Mouse (Mus musculus) mouse trophoblast stem cell (cell line): ENCODE results near the gene Man1a2.

Experiments
- in situ Hi-C, 2 experiments: fragments of 300-500 bp; cut with MseI, MboI; formaldehyde crosslinking; loops; 2 replicates in 1 of 2; 3 replicates in 1 of 2; pipeline ENCODE4 v1.15.1; 2025

Gene Man1a2

DNA sequence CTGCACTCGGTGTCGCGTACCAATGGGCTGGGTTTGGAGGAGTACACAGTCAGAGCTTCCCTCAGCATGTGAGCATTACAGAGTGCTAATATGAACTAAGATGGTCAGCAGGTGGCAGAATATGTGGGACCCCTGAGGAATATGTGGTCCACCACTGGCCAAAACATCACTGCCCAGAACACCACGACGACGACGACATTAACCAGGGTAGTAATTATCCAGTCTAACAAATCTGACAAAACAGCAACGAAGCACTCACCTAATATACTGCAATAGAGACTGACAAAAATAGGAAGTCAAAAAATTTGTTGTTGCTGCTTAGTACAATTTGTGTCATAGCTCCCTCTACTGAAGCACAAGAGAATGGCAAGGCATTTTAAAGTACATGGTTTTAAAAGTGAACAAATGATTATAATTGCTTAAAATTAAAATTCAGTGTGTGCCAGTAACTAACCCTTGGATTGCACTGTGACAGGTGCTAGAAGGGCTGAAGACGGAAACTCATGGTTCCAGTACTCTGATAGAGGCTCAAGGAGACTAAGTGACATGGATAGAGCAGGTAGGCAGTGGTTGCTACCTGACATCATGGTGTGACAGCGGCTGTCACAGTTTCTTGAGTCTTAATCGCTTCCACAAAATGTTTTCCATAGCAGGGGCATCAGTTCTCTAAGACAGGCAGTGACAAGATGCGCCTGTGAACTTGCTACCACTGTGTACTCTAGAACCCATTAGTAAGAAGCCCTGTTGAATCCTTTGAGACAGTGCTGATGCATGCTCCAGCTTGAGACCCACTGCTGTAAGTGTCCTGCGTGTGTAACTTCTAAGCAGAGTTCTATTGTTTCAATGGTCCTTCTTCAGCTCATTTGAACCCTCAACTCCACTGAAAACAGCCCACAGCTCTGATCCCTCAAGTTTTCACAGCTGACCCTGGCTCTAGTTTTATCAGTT is 116.6 kb downstream of the Man1a2 start:
- in situ Hi-C loops: loop anchor here (10.0 to 25.0 kb wide), 2 partner anchors 374 to 381 kb away; no protein-coding TSS in a partner anchor

DNA sequence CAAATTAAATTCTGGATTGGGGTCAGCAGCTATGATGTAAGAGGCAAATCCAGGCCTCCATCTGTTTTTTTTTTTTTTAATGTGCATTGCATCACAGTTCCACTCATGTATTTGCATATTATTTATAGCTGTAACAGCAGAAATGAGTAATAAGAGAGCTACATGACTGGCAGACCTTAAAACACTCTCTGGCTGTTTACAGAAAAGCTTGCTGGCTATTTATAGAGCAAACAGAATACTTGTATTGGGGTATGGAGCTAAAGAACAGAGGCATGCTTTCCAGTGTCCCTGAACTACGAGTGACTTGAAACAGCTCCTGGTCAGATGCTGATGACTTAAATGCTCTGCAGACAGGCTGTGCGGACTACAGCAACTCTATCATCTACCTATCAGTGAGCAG is 121.7 kb downstream of the Man1a2 start:
- in situ Hi-C loops: loop anchor here (10.0 to 25.0 kb wide), 2 partner anchors 369 to 376 kb away; no protein-coding TSS in a partner anchor

DNA sequence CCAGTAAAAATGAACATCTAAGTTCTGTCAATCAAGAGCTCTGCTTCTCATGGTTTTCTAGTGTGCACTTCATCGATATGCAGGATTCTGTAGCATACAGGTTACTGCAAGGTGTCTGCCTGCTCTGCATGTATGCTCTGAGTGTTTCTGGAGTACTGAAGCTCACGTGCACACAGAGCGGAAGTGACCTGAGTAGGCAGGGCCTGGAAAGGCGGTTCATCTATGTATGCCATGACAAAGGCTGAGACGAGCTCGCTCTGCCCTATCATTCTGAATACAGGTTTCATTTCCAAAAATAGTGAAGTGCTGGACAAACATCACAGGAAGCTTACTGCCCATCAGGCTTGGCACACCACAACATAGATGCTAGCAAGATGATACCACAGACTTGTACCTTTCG is 122.8 kb downstream of the Man1a2 start:
- in situ Hi-C loops: loop anchor here (10.0 to 25.0 kb wide), 2 partner anchors 368 to 375 kb away; no protein-coding TSS in a partner anchor

DNA sequence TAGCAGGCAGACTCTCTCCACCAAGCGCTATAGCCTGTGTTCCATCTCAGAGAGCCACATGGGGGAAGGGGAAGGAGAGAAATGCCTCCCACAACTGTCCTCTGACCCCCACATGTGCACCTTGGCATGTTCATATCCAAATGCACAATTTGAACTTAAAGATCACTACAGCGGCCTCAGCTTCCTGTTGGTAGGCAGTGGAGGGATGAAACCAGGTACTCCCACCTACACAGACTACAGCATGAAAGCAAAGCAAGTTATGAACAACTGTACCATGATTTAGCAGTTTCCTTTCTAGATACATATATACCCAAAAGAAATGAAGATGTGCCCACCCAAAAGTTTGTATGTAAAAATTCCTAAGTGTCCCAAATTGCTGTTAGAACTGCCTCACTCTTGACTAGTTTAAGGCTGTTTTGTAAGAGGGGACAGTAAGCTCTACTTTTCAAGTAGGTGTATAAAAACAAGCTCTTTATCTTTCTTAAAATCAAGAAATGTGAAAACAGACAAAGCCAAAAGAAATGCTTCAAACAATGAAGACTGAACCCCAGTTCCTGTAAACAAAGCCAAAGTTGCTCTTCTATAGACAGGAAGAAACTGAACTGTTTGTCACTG is 123.6 kb downstream of the Man1a2 start:
- in situ Hi-C loops: loop anchor here (10.0 to 25.0 kb wide), 2 partner anchors 367 to 374 kb away; no protein-coding TSS in a partner anchor

DNA sequence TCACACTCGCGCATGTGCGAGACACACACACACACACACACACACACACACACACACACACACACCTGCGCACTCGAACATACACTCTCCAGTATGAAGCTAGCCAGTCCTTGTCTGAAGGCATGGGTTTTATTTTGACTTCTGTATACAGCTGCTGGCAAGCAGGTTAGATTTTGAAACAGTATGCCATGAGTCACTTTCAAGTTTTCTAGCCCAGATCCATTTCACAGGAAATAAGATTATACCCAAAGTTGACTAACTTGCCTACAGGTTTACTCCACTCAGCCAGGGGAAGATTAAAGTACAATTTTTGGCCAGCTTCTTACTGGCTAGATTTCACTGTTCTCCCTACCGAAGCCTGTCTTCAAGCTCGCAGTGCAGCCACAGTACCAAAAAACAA is 125.9 kb downstream of the Man1a2 start:
- in situ Hi-C loops: loop anchor here (10.0 to 25.0 kb wide), 3 partner anchors 135 to 372 kb away; no protein-coding TSS in a partner anchor

DNA sequence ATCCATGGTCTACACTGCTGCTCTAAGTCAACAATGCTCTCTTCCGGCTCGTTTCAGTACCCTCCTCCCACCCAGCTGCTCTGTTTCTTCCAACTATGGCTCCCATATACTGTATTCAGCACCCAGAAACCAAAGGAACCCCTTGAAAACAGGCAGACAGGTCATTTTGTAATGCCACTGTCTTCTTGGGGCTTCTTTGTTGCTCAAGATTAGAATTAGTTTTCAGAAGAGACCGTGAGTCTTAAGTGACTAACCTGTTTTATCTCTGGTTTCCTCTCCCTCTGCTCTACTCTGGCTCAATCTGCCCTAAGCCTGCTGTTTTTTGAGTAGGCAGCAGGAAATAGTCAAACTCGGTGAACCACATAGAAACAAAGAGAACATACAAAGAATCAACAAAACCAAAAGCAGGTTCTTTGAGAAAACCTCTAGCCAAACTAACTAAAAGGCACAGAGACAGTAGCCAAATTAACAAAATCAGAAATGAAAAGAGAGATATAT is 127.0 kb downstream of the Man1a2 start:
- in situ Hi-C loops: loop anchor here (10.0 to 25.0 kb wide), 3 partner anchors 133 to 371 kb away; no protein-coding TSS in a partner anchor

DNA sequence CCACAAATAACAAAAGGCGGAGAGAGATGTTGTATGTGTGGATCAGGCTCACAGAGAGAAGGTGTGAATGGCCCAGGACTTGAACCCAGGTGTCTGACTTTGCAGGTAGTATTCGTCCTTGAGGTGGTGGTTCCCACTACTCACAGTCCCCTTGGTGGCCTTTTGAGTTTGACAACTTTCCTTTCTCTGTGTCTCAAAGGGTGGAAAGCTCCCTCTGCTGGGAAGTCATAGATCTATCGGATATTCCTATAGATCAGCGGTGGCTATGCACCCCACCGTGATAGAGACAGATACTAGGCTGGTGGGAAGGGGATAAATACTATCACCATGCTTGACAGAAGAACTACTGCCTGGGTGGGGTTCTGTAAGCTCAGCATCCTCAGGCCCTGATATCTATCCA is 130.5 kb downstream of the Man1a2 start:
- in situ Hi-C loops: loop anchor here (10.0 to 25.0 kb wide), 3 partner anchors 130 to 368 kb away; no protein-coding TSS in a partner anchor

DNA sequence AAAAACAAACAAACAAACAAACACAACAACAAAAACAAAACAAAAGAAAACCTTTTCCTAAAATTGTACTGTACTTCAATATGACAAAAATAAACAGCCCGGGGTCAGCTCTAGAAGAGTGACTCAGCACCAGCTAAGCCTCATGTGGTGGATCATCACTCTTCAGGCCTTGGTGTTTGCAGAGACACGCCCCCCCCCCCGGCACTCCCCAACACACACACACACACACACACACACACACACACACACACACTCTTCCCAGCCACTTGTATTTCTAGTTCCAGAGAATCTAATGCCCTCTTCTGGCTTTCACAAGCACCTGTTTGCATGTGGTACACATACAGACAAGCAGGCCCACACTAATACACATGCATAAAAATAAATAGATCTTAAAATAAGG is 133.1 kb downstream of the Man1a2 start:
- in situ Hi-C loops: loop anchor here (10.0 to 25.0 kb wide), 3 partner anchors 127 to 365 kb away; no protein-coding TSS in a partner anchor

DNA sequence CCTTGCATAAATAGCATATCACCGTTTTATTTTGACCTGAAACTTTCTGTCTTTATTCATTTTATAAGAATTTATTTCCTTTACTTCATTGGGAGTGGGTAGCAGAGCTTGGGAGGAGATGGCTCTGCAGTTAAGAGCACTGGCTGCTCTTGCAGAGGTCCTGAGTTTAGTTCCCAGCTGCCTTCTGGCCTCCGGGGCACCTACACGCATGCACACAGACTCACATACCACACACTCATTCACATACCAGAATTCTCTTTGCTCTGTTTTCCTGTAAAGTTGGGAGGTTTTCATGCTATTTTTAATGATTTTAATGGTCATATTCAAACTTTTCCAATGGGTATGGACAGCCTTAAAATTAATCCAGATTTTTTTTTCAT is 137.4 kb downstream of the Man1a2 start:
- in situ Hi-C loops: no loop called here

DNA sequence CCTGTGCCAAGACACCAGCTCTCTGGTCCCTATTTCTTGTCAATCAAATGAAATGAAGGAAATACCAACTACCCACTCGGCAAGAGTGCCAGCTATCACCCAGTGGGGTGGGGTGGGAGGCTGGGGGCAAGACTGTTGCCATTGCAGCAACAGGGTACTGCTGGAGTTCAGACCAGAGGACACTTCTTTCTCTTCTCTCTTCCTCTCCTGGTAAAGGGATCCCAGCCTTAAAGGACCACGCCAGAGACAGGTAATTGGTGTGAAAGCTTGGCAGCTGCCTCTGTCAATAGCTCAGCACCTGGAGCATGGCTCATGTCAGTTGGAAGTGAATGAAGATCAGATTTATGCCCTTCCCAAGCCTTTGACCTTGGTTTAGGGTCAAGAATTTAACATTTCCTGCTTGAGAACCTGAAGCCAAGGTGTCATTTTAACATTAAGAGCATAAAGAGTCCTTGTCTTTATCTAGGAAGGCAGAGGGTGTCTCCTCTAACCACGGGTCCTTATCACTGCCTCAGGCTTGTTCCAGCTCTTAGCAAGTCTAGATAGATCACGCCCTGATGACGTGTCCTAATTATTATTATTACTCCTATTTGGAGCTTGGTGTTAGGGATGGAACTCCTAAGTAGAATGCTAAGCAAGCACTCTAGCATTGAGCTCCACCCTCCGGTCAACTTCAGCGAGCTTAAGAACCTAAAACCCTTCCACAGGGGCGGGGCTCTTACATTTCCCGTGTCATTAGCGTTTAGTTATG is 138.0 kb downstream of the Man1a2 start:
- in situ Hi-C loops: no loop called here

DNA sequence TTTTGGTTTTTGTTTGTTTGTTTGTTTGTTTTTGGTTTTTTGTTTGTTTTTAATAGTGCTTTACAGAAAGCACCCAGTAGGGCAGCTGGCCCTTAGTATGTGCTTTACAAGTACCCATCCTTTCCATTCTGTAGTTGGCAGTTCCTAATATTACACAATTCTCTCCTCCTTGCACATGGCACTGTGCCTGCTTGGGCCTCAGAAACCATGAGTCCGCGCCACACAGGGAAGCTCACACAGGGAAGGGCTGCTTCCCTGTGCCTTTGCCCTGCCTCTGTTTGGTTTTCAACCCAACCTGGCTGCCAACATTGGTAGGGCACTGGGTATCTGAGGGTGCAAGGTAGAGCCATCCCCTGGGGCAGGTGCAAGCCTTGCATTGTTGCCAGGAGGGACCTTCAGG is 148.6 kb downstream of the Man1a2 start:
- in situ Hi-C loops: no loop called here

DNA sequence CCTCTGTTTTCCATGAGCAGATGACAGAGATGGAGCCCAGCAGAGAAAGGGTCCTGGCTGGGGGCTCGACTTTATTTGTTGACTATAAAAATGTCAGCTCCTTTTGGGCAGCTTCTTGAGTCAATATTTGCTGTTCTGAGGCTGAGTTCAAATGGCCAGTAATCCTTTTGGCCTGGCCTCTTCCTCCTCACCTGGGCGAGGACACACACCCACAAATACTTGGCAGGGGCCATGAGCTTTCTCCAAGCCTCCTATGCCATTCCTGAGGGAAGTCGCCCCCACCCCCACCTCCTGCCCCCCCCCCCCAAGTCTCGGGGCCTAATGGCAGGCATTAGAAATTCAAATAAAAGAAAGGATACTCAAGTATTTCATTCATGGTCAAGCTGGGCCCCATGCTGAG is 149.4 kb downstream of the Man1a2 start:
- in situ Hi-C loops: no loop called here

DNA sequence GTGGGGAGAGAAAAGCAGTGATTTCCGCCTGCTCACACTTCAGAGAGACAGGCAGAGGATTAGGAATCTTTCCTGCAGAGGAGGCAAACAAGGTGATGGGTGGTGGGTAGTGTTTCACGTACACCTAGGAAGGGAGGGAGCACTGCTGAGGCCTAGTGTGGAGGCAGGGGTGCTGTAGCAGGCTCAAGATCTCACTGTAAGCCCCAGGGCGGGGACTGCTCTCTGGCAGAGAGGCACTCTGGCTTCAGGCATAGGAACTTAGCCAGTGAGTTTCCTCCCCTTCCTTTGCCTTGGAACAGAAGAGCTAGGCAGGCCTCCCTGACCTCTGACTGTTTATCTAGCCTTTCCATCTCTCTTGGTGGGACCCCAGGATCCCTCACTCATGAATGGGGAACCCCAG is 150.0 kb downstream of the Man1a2 start:
- in situ Hi-C loops: no loop called here

DNA sequence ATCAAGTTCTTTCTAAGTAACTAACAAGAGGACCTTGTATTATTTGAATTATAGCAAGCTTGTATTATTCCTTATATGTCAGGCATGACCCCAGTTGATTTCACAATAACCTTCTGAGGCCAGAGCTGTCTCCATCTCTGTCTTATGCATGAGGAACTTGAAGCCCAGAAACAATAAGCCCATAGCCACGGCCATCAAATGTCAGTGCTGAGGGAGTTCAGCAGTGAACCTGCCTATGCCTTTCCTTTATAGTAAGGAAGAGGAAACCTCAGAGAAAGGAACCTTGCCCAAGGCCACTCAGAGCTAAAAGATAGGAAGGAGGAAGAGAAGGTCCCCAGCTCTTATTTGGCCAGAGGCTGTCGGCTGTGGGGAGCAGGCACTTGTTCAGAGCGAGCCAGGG is 150.9 kb downstream of the Man1a2 start:
- in situ Hi-C loops: no loop called here

DNA sequence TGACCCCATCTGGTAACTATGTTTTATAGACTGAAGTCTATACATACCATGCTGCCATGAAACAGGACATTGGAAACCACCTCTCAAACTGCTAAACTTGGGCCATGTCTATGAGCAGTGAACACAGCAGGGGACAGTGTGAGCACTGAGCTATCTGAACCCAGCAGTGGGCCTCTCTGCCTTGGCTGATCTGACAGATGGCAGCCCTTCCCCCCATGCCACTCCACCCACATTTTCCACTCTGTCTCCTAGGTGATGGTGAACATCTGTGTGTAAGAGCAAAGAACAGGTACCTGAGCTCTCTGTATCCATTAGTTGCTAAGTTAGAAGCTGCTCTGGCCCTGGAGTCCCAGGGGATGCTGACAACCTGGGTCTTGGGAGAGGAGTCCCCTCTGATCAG is 151.9 kb downstream of the Man1a2 start:
- in situ Hi-C loops: no loop called here

DNA sequence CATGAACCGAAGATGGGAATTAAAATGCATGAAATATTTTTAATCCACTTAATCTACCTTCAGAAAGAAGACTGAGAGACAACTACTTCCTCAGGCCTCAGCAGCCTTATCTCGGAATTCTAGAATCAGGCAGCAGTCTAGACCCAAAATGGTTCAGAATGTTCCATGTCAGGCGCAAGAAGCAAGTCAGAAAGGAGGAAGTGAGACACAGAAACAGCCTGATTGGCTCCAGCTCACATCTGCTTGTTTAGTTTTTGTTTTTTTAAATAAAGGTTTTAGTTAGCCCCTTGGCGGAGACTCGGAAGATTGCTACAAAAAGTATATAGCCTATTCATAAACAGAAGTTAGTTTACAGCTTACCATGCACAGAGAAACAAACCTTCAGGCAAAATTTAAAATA is 154.4 kb downstream of the Man1a2 start:
- in situ Hi-C loops: no loop called here

DNA sequence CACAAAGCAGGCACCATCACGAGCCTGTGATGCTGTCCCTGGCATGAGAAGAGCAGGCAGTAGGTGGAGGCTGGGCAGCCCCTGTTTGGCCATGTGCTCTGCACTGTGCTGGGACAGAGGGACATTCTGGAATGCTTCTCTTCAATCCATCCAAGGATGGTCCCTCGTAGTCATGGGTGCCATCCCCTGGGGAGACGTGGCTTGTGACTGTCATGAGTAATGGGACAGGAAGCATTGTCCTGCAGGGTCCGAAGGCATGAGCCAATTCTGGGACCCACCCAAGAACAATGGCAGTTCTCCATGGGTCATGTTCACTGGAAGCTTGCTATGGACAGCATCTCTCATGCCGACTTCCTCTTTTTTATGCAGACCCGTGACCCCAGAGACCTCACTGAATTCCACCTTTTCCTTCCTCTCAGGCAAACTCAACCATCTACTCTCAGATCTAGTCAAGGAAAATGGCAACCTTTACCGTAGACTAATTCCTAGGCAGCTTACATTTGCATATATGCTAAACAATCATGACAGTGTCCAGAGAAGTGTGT is 155.0 kb downstream of the Man1a2 start:
- in situ Hi-C loops: no loop called here

DNA sequence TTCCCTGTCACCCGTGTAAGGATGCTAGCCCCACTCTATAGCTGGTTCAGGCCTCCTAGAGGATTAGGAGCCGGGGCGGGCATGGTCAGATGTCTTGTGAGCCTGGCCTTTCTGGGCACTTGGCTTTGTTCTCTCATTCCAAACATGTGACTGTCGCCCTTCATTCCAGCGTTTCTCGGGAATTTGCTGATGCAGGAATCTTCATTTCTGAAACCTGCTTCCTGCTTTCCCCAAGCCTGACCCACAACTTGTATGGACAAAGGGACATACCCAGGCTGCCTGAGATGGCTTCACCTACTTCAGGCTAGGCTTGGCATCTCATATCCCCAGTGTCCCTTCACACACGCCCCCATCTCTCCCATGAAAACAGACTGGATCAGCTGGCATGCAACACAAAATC is 162.6 kb downstream of the Man1a2 start:
- in situ Hi-C loops: no loop called here

DNA sequence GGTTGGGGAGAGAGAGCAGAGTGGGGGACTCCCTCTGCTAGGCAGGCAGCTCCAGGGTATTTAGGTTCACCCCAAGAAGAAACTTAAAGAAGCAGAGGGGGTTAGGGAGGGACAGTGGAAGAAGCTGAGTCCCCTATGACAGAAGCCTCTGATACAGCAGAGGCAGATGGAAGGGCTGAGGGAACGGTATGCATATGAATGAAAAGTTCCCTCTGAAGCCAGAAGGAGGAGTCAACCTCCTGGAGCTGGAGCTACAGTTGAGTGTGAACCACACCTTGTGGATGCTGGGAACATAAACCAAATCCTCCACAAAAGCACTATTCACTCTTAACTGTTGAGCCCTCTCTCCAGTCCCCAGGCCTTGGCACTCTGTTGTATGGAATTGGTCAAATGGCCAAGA is 163.7 kb downstream of the Man1a2 start:
- in situ Hi-C loops: no loop called here

DNA sequence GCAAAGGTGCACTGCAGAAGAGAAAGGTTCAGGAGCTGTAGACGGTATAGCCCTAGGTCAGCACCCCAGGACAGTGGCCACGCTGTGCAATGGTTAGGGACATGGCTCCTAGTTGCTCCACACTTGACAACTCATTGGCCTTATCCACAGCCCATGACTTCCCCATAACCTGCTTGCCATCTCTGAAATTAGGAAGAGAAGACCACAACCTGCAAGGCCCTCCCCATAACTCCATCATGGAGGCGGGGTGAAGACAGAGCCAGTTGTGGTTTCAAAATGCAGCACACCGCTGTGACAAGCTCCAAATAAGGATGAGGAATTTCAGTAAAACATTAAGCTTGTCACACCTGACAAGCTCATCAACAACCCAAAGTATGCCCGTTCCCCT is 169.6 kb downstream of the Man1a2 start:
- in situ Hi-C loops: no loop called here

DNA sequence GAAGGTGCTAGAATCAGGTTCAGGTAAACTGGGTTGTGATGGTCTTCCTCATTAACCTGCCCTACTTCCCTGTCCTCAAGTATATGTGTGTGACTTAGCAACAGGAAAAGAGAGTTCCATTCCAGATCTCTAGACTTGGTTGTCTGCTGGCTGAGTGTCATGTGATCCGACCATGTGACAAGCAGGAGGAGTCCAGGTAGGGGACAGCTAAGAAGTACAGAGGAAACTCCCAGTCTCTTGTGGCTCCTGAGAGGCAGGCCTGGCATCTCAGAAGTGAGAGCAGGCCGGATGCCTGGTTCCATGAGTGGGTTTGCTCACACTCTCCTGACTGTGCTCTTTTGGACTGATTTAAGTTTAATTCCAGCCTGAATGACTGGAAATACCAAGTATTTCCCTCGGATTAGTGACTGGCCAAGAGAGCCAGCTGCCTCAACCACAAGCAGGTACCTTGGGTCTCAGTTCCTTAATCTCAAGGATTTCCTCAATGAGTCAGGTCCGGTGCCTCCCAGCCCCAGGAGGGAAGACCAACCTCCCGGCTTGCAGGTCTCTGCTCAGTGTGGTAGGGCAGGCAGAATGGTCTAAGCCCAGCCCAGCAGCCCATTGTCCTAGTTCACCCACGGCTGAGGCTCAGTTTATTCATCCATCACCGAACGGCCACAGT is 170.1 kb downstream of the Man1a2 start:
- in situ Hi-C loops: no loop called here
